Mouse (Mus musculus) cerebellum, adult 11-12 months (tissue): ENCODE measurements around the gene Krt18.
"Not testable (repeated sequence)": the region's sequence is repeated elsewhere in the genome, so short reads cannot be mapped to it uniquely, and the experiment has no call there.

Source experiments
- DNase-seq: peaks from one replicate; pipeline ENCODE4 v3.0.0; 2022

The Krt18 gene

GRCm38 (mm10) chr15:102072963-102073558, 45.1 kb downstream of the Krt18 start:
- no peak for DNase-seq

- peak; percentile 99 for DNase-seq
Observed at GRCm38 (mm10) chr15:102073559-102074069, 45.6 kb downstream of the Krt18 start, which contains the start of gene Eif4b. Gene Eif4b (plus strand): TSS chr15:102073773.

- DNase-seq = peak; percentile 79
Observed at GRCm38 (mm10) chr15:102074070-102074731, 46.2 kb downstream of the Krt18 start.

GRCm38 (mm10) chr15:102074876-102075585, 47.1 kb downstream of the Krt18 start:
- no peak for DNase-seq

- DNase-seq = no peak
Observed at GRCm38 (mm10) chr15:102077111-102077677, 49.2 kb downstream of the Krt18 start.

GRCm38 (mm10) chr15:102079221-102079620, 51.2 kb downstream of the Krt18 start:
- no peak for DNase-seq

- not testable (repeated sequence) for DNase-seq
Observed at GRCm38 (mm10) chr15:102079924-102080323, 51.9 kb downstream of the Krt18 start.

GRCm38 (mm10) chr15:102080429-102080828, 52.4 kb downstream of the Krt18 start:
- no peak for DNase-seq
